Mouse (Mus musculus) stomach, embryonic 14.5 days (tissue): ENCODE data around the gene Tmem69. TPM values are rescaled to one million over a fixed set of nuclear protein-coding genes. Genes with fewer than 3 reads are reported as not detected.
A peak's percentile ranks its signal among the peaks of the same experiment; 100 is the strongest.

Experiments
- ATAC-seq: fragments of 200-750 bp; cut with Nextera tagmentation; 2 replicates; pipeline ENCODE4 v1.8.0; 2017; ENCODE audit warnings: low read depth, moderate TSS enrichment; ENCODE audit not compliant: insufficient number of reproducible peaks, insufficient read depth, low FRiP score
- H3K27ac ChIP-seq: fragments of 300-500 bp; sonication (generic); 2 replicates; pipeline ENCODE4 v1.5.1; 2014; ENCODE audit warnings: mild to moderate bottlenecking, low read length, moderate library complexity, mixed read lengths
- H3K27me3 ChIP-seq: fragments of 300-500 bp; sonication (generic); 2 replicates; pipeline ENCODE4 v1.6.1; 2014; ENCODE audit warnings: low read length, control low read depth, mixed read lengths; ENCODE audit not compliant: control insufficient read depth, insufficient read depth
- H3K36me3 ChIP-seq: fragments of 300-500 bp; sonication (generic); 2 replicates; pipeline ENCODE4 v1.6.1; 2014; ENCODE audit warnings: mild to moderate bottlenecking, control low read depth, low read length, moderate library complexity, mixed read lengths; ENCODE audit not compliant: control insufficient read depth, insufficient read depth
- H3K4me1 ChIP-seq: fragments of 300-500 bp; sonication (generic); 2 replicates; pipeline ENCODE4 v1.6.1; 2014; ENCODE audit warnings: low read length, control low read depth, mixed read lengths; ENCODE audit not compliant: control insufficient read depth, insufficient read depth
- H3K4me2 ChIP-seq: fragments of 300-500 bp; sonication (generic); replicated peaks from 2 replicates; pipeline ENCODE4 v1.6.1; 2014; ENCODE audit warnings: low read depth, low read length, control low read depth
- H3K4me3 ChIP-seq: fragments of 300-500 bp; sonication (generic); 2 replicates; pipeline ENCODE4 v1.5.1; 2014; ENCODE audit warnings: low read depth, low read length, control low read depth
- H3K9ac ChIP-seq: fragments of 300-500 bp; sonication (generic); replicated peaks from 2 replicates; pipeline ENCODE4 v1.6.1; 2014; ENCODE audit warnings: low read depth, mild to moderate bottlenecking, control low read depth, low read length, moderate library complexity, mixed read lengths
- H3K9me3 ChIP-seq: fragments of 300-500 bp; sonication (generic); 2 replicates; pipeline ENCODE4 v1.6.1; 2016; ENCODE audit warnings: low read depth, low read length, control low read depth; ENCODE audit not compliant: control insufficient read depth
- WGBS: fragments of 180-500 bp; shearing (Covaris S2); extraction: QIAGEN DNeasy Blood & Tissue Kit; methylation state at CpG from one replicate; pipeline ENCODE4 v1.1.7; 2014; 5-methylcytosine and 5-hydroxymethylcytosine counted together
- polyA plus RNA-seq: library from polyadenylated mRNA; unstranded; fragments of >200 nt; fragmentation: Nextera tagmentation; extraction: Ambion mirVana; gene quantifications from 2 replicates; pipeline ENCODE4 v1.2.1, GENCODE M21; 2014

Tmem69 gene
- polyA plus RNA-seq, result 22.1 and 23.5 TPM in 2 replicates

DNA sequence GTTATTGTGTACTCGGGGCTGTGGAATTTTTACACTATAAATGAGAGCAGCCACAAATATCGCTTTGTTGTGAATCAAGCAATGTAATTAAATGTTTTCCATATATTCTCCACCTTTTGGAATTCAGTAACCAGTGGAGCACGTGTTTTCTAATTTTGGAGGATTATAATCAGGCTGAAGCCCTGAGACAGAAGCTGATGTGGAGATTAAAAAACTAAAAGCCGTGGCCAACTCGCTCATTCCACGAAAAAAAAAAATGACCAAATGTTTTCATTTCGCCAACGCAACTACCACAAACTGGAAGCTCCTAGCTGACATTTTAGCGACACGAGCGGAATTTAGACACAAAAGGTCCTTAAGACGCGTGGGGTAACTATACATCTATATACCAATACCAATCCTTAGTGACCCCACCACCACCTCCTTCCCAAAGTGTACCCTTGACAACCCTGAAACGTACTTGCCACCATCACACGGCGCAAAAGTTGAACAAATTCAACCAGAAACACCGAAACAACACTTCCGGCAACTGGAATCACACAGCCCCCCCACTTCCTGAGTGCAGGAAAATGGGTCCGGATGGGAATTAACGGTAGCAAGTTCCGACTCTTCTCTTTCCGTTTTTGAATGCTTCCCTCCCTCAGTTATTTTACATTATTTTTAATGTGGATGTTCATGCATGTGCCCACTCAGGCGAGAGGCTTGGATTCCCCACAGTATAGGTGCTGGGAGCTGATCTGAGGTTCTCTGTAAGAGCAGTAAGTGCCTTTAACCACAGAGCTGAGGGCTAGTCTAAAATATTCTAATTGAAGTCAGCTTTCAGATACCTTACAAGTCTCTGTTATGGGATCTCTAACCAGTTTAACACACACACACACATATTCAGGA, at the start of gene Tmem69:
Gene Tmem69, minus strand, starts transcription at position 524 of the 888 bp plus-strand sequence.
- H3K4me3 ChIP-seq, result peak within 1 kb of the TSS; percentile 85
- H3K9me3 ChIP-seq, result no peaks in the 10 kb centered on the region
- WGBS, result 4% methylated on average over 23 of the region's 23 CpGs
- H3K27me3 ChIP-seq, result no peaks in the 10 kb centered on the region
- peaks cover 9% of the 10 kb centered on the region; the same call in 1 of the 2 replicates for H3K4me1 ChIP-seq
- H3K27ac ChIP-seq, result peak within 1 kb of the TSS; percentile 95
- no peak for ATAC-seq
- peaks cover 9% of the 10 kb centered on the region for H3K36me3 ChIP-seq
- H3K4me2 ChIP-seq, result peak within 1 kb of the TSS; percentile 86
- H3K9ac ChIP-seq, result peak within 1 kb of the TSS; percentile 82

DNA sequence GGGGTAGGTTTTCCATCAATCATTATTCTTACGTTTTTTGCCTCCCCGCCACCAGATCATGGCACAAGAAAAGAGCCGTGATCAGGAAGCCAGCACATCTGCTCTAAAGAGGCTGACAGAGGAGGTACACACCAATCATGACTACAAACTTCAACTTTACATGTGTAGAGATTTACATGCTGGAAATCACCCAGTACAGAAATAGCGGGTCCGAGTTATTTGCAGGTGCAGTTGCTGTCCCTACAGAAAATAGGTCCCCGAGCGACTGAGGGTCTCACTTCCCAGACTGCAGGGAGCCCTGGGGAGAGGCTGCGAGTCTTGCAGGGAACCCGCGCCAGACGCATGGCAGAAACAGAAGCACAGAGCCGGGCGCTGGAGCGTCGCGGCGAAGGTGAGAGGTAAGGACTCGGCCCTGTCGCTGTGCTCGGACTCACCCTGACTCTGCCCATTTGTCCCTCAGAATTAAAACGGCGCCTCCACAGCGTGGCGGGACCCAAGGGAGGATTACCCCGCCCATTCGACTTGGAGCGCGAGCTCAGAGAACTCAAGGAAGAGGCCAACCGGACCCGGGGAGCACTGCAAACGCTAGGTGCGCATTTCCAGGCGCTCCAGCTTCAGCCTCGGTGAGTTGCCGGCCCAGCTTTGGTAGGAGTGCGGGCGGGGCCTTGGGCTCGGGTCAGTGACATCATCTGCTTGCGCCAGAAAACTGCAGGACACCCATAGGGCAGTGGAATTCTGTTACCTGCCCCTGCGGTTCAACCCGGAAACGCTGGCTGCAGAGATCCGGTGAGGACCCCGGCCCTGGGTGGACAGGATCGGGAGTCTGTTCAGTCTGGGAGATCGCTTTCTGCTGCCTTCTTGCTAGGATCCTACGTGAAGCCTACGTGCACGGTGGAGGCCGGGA, 41.5 kb upstream of the Tmem69 start:
- peaks cover 18% of the 10 kb centered on the region for H3K4me1 ChIP-seq
- peak overlapping the region; percentile 99 for H3K4me2 ChIP-seq
- ATAC-seq, result peak; percentile 96
- no peaks in the 10 kb centered on the region for H3K9me3 ChIP-seq
- peak overlapping the region; percentile 47 for H3K9ac ChIP-seq
- peaks cover 26% of the 10 kb centered on the region for H3K36me3 ChIP-seq
- H3K27me3 ChIP-seq, result no peaks in the 10 kb centered on the region
- peak overlapping the region; percentile 66 for H3K4me3 ChIP-seq
- under 1% methylated on average over 50 of the region's 50 CpGs for WGBS
- peak overlapping the region; percentile 75; the same call in 1 of the 2 replicates for H3K27ac ChIP-seq

DNA sequence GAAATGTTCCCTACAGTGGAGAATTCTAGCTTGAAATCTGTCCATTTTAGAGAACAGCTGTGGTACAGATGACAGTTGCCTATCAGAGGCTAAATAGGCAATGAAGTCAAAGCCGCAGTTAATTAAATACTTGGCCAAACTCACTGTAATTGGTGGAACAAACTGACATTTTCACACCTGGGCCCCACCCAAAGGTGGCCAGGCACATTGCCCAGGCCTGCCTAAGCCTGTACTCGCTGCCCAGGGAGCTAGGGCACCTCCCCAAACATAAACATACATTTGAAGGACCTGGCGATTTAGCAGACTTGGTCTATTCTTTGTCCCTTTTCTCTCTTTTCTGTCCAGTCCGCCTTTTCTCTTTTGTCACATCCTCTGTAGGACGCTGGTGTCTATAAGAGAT, 40.6 kb upstream of the Tmem69 start, which contains the start of gene Ccdc17:
Gene Ccdc17, plus strand, starts transcription at position 276 of the 400 bp plus-strand sequence.
- no peak for ATAC-seq
- Histone ChIP-seq H3K27ac (peak within 1 kb of the TSS; percentile 75; the same call in 1 of the 2 replicates), H3K27me3 (no peaks in the 10 kb centered on the region), H3K9ac (peak within 1 kb of the TSS; percentile 47), H3K4me2 (peak within 1 kb of the TSS; percentile 99), H3K4me3 (peak within 1 kb of the TSS; percentile 66), H3K36me3 (peaks cover 24% of the 10 kb centered on the region), H3K9me3 (no peaks in the 10 kb centered on the region), H3K4me1 (peaks cover 18% of the 10 kb centered on the region)
- WGBS, result 20% methylated on average over 5 of the region's 5 CpGs

DNA sequence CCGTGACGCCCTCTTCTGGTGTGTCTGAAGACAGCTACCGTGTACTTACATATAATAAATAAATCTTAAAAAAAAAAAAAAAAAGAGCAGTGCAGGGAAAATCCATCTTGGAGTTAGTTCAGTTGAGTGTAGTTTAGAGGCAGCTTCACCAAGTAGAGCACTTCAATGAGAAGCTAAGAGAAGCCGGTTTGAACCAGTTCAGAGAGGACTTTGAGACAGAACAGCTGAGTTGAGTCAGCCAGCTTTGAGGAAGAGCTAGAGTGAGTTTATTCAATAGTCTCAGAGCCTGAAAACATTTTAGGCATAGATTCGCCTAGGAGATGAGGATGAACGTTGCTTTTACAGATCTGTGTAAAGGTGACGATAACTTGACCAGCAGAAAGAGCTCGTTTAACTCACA, 40.1 kb upstream of the Tmem69 start:
- 75% methylated on average over 8 of the region's 8 CpGs for WGBS
- H3K4me3 ChIP-seq, result no peak overlapping the region

DNA sequence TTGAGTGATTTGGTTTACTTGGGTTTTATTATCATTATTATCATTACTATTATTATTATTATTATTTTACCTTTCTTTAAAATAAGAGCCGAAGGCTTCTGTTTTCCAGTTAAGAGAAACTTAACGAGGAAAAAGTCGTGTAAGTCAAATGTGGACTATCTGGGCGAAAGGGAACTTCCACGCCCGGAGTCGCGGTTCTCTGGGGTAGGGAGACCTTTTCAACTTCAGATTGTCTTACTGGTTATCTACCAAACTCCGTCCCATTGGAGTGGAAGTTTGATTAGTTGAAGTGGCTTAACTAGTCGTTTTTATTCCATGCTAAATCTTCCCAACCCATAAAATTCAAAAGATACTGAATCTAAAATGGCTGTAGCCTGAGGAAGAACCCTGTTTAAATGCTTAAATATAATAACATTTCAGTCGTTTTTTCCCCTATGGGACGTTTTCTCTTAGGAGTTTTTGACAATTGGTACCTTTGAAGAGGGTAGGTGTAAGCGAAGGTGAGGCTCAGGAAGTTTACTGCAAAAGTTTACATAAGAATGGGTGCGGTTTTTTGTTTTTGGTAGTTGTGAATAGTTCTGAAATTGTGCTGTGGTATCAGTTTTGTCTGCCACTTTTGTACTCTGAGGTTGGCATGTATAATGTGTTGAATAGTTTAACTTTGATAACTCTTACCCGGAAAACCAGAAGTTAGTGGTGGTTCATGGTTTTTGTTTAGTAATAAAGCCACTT, 2.6 kb upstream of the Tmem69 start:
- Histone ChIP-seq H3K36me3 (peaks cover 5% of the 10 kb centered on the region; the same call in 1 of the 2 replicates), H3K27ac (peak overlapping the region; percentile 95; the same call in 1 of the 2 replicates), H3K4me1 (peaks cover 13% of the 10 kb centered on the region; the same call in 1 of the 2 replicates), H3K4me2 (peak overlapping the region; percentile 75), H3K4me3 (peak overlapping the region; percentile 85), H3K27me3 (no peaks in the 10 kb centered on the region), H3K9me3 (no peaks in the 10 kb centered on the region), H3K9ac (peak overlapping the region; percentile 82)
- no peak for ATAC-seq
- WGBS, result 3% methylated on average over 15 of the region's 15 CpGs

More for the DNA sequence above, 40.1 kb upstream of the Tmem69 start:
- Histone ChIP-seq H3K4me2 (no peak overlapping the region), H3K27ac (no peak overlapping the region), H3K9ac (no peak overlapping the region), H3K36me3 (peaks cover 24% of the 10 kb centered on the region), H3K9me3 (no peaks in the 10 kb centered on the region), H3K4me1 (peaks cover 18% of the 10 kb centered on the region), H3K27me3 (no peaks in the 10 kb centered on the region)
- no peak for ATAC-seq

DNA sequence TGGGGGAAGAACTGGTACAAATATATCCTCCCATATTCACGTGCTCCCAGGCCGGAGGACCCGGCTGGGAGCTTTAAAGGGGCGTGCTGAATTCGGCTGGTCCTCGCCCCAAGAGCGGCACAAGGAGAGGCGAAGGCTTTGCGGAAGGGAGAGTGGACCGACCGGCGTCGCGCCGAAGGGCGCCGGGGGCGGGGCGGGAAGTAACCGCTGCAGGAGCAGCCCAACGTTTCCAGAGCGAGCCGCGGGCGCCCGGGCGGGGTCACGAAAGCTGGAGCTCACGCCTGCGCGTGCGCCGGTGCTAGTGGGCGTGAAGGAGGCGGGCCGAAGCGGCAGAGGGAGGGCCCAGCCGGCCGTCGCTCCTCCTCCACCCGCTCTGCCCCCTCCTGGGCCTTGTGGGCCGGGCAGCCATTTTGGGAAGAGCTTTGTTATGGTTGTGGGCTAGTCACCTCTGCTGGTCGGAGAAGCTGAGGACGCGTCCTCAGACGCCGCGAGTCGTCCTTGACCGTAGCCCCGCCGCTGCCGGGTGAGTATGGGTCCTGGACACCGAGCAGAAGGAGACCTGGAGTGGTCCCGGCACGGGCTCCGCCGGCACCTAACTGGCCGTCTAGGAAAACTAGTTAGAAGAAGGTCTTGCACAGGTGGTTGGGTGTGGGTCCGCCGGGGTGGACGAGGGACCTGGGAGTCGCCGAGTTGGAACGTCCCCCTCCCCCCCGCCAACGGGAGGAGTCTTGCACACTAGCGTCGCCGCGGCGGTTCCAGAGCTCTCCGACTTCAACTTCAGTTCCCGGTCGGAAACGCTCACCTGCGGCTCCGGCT, 1.8 kb upstream of the Tmem69 start, which contains the start of gene Gpbp1l1:
Gene Gpbp1l1, plus strand, starts transcription at position 353 of the 816 bp plus-strand sequence.
- Histone ChIP-seq H3K9ac (peak within 1 kb of the TSS; percentile 82), H3K4me1 (peaks cover 13% of the 10 kb centered on the region; the same call in 1 of the 2 replicates), H3K27ac (peak within 1 kb of the TSS; percentile 95), H3K27me3 (no peaks in the 10 kb centered on the region), H3K36me3 (peaks cover 9% of the 10 kb centered on the region), H3K9me3 (no peaks in the 10 kb centered on the region), H3K4me2 (peak within 1 kb of the TSS; percentile 86), H3K4me3 (peak within 1 kb of the TSS; percentile 85)
- under 1% methylated on average over 71 of the region's 78 CpGs for WGBS
- ATAC-seq, result peak; percentile 95

DNA sequence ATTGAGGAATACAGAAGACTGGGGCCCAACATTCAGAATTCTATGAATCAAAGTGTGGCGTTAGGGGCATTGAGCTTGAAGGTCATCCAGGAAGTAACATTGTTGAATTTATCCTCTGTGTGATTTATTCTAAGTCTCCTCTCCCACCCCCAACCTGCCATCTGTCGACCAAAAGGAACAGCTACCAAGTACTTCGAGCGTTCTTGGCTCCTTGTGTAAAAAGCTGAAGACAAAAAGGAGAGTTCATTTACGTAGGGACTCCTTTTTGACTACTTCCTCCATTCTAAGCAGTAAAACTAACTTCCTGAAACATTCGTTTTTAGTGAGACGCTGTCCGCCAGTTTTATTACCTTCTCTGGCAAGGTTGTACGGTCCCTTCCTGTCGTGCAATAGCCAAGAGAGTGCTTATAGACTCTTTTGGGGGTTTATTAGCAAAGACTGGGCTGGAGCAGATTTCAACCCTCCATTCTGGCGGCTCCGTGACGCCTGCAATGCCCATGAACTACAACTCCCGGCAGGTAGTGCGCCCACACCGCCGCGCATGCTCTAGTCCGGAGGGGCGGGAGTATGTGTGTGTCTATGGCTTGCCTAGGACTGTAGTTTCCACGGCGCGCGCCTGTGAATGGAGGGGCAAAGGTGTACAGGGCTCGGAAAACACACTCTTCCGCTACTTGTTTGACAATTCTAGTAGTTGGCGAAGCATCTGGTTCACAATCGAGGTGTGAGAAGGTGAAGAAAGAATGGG, 997 bp upstream of the Tmem69 start:
- WGBS, result under 1% methylated on average over 28 of the region's 28 CpGs
- H3K4me3 ChIP-seq, result peak overlapping the region; percentile 85
- peak; percentile 93 for ATAC-seq
- H3K36me3 ChIP-seq, result peaks cover 9% of the 10 kb centered on the region
- H3K9ac ChIP-seq, result peak overlapping the region; percentile 82
- peak overlapping the region; percentile 95 for H3K27ac ChIP-seq
- H3K9me3 ChIP-seq, result no peaks in the 10 kb centered on the region
- no peaks in the 10 kb centered on the region for H3K27me3 ChIP-seq
- H3K4me1 ChIP-seq, result peaks cover 13% of the 10 kb centered on the region; the same call in 1 of the 2 replicates
- peak overlapping the region; percentile 86 for H3K4me2 ChIP-seq
